Mouse (Mus musculus): ENCODE measurements at regions not wholly inside any gene's neighbourhood (a gene's known extent, or its start where the extent isn't known, plus 50 kb on each side); places are given as distances from the start of the nearest gene placed in this dataset.

DNA sequence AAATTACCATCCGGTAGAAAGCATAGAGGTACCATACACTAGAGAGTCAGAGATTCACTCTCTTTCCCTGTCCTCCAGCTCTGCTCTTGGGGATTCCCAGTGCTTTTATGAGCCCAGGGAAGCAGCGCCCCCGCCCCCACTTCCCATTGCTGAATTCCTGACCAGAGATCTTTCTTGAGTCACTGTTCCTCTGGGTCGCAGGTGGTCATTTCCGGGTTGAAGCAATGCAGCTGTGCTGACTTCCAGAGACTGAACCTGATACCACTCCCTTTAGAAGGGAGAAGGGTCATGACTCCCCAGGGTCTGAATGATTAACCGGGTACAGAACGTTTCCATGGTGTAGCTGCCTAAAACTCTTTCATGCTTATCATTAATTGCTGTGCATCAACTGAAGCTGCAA lies 128.9 kb downstream of the Cd83 start:
- DNase-seq (ENCODE audit: low spot score) = no peak

DNA sequence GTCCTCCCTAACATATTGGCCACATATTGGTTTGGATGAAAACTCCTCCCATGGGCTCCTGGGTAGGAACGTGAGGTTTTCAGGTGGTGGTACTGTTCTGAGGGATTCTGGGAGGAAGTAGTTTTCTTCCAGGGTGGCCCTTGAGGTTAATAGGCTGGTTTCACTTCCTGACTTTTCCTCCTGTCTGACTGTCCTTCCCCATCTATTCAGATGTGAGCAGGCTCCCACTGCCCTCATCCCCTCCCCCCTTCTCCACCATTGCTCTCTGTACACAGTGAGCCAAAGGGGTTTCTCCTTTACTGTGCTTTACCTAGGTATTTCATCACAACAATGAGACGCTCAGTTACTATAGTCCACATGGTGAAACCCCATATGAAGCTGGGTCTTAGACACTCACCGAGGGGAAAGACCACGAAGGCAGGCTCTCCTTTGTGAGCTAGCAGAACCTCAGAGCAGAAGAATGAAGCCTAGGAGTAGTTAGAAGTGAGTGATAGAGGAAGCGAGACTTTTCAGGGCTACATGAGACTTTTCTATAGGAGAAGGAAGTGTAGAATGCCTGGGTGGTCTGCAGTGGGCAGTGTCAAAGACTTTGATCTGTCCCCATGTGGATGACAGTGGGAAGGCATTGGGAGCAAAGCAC lies 135.3 kb downstream of the Cd83 start:
- DNase-seq (ENCODE audit: low spot score) = no peak

DNA sequence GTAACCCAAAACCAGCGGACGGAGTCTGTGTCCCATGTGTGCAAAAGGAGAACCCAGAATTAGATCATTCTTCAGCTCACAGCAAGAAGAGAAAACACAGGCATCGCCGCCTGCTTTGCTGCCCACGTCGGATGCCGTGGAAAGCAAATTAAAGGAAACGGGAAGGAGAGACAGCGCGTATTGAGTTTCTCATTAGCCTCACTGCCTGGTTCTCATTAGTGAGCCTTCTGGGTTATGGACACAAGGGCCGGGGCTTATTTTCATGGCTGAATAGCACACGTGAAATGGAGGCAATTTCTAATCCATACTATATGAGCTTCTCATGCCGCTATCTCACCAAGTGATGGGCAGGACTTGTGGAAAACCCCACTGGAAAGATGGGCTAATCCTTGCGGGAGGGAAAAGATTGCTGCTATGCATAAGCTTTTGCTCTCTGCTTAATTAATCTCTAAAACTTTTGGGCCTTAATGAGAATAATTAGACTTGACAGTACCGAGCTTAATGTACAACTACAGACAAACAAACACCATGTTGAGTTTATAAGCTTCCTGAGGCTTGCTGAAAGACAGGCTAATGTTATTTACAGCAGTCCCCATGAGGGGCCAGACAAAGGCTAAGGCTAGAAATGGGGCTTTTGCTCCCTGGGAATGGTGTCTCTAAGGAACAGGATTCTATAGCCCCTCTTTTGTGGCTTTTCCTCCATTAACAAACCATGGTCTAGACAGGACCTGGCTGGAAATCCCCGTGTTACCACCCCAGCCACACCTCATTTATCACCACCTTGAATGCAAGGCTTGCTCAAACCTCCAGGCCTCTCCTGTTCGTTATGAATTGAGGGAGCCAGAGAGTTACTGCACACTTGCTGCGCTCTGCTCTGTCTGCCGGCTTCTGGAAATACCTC lies 145.8 kb downstream of the Cd83 start:
- DNase-seq (ENCODE audit: low spot score) = no peak

DNA sequence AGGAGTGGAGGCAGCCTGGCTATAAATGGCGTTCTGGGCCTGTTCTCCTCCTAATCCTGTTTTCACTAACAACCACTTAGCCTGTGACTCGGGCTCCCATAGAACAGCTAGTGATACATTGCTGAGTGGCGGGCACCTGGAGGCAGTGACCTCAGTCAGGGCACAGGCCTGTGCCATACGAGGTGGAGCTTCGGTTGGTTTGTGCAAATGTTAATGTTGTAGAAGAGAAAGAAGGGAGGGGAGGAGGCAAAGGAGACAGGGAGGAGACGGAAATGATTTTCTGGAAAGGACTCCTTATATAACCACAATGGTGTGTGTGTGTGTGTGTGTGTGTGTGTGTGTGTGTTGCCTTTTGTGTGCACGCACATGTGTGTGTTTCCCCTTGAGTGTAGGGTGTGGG lies 148.4 kb downstream of the Cd83 start:
- DNase-seq (ENCODE audit: low spot score) = no peak

DNA sequence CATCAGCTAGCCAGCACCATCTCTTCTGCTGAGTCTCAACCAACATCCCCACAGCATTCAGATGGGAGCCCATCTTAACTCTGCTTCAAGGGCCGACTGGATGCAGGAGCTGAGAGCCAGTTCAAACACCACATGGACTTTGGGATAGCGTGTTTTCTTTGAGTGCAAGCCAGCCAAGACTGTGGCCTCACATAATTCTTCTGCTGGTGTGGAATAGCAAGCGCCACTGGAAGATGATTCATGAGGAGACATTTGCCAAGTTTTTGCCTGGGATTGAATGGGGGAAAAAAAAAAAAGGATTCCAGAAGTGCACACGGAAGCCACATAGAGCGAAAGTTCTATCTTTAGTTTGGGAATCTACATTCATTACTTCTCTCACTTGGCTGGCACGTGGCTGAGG lies 150.7 kb downstream of the Cd83 start:
- DNase-seq (ENCODE audit: low spot score) = no peak

DNA sequence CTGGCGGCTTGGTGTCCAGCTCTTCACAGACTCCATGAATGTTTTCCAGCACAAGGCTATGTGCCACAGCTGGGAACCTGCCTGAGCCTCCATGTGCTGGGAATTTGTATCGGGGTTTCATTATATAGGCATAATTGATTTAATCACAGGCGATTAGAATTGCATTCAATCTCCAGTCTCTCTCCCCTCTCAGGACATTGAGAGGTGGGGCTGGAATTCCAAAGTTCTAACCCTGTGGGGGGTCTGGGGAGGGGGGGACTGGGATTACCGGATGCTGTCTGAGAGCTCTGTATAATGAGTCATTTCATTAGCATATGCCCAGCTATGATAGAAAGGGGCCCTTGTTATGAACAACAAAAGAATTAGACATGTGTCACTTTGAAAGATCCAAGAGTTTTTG lies 151.9 kb downstream of the Cd83 start:
- no peak for DNase-seq (ENCODE audit: low spot score)

DNA sequence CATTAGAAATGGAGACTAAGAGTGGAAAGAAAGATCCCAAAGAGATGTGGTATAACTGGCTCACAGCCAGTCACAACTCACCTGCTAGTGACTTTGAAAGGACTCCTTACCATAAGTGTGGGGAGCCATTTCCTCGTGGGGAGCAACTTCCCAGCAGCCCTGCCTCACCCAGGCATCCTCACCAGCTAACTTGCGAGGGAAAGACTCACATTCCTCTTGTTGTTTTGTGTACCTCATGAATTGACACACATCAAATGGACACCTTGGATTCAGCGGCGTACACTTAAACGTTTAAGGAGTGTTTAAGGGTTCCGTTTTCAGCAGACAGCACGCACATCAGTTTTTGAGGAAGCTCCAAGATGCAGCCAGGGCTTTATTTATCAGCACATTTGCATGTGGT lies 154.0 kb downstream of the Cd83 start:
- no peak for DNase-seq (ENCODE audit: low spot score)

DNA sequence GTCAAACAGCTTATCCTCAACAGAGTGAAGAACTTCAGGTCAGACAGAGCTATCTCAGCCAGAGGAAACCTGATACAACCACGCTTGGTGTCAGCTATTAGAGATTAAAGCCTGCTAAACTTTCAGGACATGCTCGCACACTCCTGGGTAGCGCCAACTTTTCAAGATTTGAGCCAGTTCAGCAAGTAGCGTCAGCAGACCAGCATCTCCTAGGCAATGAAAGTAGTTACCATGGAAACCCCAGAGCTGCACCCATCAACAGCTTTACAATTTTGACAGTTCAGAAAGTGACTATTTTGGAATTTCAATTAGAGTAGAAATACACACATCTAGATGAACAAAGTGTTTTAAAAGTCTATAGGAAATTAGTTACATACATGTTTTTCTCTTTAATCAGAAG lies 154.8 kb downstream of the Cd83 start:
- no peak for DNase-seq (ENCODE audit: low spot score)

DNA sequence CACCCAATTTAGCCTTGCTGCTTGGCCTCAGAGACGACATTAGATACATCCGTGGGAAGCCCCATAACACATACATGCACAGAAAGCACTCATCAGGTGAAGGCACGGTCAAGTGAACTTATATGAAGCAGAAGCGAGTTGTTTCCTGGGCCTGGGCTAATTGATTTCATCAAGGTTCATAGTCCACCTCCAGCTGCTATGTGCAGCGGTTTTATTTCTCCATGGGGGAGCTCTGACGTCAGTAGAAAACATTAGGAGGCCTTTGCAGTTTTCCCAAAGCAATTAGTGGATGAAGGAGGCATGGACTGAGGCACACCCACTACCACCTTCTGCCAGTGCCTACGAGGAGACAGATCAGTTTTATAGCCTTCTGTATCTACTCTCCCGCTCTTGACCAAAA lies 157.2 kb downstream of the Cd83 start:
- DNase-seq (ENCODE audit: low spot score) = no peak

DNA sequence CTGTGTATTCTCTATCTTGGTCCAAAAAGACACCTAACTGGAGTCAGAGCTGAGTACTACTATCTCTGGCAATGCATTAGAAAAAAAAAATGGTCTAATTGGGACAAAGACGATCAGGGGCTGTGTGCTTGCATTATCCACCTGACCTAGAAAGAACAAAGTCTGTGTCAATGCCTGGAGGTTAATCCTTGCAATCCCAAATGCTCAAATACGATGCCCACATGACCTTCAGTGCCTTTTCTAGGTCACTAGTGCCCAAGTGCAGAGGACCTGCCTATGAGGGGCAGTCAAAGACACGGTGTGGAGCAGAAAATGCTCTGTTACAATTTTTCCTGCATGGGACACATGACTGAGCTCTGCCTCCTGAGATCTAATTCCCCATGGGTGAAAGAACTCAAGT lies 164.0 kb downstream of the Cd83 start:
- no peak for DNase-seq (ENCODE audit: low spot score)

DNA sequence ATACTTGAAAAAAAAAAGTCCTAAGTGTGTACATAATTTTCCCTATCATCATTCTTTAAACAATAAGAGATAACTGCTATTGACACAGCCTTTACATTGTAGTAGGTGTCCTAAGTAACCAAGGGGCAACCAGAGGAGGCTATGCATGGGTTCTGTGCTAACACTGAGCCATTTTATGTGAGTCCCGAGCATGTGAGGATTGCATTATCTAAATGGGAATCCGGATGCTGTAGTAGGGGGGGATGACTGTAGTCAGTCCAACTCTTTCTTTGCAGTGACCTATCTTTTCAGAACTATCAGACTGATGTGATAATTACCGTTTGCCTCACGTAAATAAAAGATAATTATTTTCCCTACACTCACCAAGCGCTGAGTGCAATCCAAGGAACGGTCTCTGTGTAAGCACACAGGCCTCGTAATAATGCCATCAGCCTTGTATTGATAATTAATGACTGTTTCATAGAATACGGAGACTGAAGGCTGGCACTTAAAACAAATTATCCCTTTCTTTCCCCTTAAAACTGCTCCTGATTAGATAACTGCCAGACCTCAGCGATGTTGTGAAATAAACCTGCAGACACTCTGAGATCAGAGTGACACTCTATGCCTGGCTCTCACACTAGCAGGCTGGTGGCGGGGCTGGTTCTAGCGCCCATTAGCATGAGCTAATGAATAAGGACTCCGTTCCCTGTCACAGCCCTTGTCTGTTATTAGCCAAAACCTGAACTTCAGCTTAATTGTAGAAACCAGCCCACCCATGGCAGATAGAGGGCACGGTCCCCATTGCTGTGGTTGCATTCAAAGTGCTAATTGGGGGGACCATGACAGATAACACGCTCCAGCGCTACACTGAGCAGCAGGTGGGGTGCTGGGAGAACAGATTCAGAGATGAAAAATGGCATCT lies 165.4 kb downstream of the Cd83 start:
- no peak for DNase-seq (ENCODE audit: low spot score)

DNA sequence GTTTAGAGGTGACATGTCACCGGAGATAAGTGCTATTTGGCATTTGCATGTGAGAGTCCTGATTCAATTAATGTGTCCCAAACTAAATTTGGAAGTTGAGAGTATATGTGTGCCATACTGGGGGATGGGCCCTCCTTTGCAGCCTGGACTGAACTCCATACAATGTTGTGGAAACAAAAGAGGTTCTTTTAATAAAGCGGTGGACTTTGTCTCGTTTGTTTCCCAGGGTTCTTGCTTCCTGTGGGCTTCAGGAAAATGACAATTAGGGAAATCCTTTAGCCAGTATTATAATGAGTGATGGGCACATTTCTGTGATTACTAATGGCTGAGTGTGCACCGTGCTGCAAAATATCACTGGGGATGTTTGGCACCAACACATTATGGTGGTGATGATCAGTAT lies 167.9 kb downstream of the Cd83 start:
- no peak for DNase-seq (ENCODE audit: low spot score)

DNA sequence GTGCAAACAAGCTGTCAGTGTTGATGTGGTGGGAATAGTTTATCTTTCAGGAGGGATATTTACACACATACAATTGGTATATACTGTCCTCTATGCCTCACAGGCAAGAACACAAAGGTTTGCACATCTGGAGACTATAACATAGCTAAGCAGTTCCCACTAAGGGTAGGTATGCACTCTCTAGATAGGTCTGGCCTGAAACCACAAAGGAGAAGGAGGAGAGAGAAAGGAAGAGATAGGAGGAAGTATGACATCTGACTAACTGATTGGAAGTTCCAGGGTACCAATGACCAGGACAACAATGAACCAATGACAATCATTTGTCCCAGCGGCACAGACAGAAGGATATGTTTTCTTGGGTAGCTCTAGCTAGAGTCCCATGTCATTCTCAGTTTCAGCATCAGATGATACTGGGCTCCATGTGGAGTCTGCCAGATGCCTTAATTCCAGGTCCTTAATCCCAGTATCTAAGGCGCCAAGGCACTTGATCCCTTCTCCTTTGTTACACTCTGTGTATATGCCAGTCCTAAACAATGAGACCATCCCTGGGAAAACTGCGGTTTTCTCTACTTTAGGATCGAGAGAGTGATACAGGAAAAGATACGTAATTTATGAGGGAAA lies 168.5 kb downstream of the Cd83 start:
- no peak for DNase-seq (ENCODE audit: low spot score)

DNA sequence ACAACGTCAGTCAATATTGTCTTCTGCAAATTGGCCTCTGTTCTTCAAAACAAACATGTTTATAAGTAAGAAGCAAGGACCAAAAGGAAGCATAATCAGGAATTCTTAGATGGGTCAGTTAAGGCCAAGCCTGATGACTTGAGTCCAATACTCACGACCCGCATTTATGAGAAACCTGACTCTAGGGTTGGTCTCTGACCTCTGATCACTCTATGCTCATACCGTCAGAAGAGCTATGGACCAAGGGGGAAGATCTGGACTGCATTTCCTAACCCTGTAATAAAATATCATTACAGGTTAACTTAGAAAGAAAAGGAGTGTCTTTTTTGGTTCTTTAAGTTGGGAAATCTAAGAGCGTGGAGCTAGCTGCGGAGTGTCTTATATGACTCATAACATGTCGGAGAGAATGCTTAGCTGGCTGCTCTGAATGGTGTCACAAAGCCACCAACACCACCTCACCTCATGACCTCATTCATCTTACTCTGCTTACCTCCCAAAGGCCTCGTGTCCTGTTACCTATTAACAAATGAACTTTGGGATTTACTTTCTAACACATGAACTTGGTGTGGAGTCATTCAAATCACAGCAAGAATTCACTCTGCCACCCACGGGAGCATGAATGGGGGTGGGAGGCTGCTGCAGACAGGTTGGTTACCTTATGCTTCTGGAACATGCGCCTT lies 170.3 kb downstream of the Cd83 start:
- no peak for DNase-seq (ENCODE audit: low spot score)

DNA sequence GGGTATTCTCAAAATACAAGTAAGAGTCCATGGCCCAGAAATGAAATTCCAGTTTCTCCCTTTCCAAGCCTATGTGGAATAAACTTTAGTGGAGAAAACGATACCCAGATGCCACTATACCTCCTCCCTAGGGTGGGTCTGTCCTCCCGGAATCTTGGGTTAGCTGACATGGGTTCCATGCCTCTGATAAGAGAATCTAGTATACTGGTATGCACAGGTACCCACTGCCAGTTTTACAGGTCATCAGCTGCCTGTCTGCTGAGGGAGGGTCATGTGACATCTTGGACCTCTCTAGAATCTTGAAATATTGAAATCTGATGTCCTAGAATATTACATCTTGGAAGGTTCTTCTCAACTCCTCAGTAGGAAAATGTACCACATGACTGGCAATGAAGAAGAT lies 172.5 kb downstream of the Cd83 start:
- no peak for DNase-seq (ENCODE audit: low spot score)

DNA sequence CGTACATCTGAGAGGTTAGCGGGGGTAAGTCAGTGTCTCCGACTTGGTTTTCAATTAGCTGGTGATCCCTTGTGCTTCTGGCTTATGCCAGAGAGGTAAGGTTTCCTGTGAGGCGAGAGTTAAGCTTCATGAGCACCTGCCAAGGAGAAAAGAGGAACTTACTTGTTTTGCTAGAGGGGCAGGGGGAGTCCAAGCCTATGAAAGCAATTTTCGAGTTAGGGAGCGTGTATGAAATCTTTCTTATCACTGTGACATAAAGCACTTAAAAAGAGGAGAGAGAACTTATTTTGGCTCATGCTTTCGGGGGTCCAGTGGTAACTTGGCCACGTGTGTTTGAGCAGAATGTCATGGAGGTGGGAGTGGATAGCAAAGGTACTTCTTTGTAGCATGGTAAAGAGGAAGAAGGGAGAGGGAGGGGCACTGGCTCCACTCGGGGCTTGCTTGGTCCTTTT lies 174.6 kb downstream of the Cd83 start:
- DNase-seq (ENCODE audit: low spot score) = no peak

DNA sequence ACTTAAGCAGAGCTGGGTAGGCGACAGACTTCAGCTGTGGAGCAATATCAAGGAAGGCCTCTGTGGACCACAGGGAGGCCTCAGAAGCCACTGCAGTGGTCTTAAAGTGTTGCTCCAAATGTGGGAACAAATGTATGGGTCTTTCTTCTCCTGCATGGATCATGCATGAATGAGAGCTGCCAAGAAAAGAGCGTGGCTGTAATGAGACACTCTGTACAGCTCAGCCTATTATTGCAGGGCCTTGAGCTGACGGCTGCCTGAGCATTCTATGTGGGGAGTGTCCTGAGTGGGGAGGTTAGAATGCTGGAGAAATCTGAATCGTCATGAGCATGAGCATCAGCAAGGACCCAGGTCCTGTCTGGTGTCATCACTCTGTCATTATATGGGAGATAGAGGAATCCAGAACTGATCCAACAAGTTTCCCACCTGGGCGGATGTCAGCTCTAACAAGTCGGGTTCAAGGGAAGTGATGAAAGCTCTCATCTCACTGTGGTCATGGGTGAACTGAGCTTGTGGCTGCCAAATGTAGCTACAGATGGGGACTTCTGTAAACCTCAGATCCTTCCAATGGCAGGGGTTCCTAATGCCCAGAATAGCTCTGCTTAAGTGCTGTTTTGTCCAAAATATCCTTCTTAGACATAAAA lies 176.6 kb downstream of the Cd83 start:
- DNase-seq (ENCODE audit: low spot score) = no peak

DNA sequence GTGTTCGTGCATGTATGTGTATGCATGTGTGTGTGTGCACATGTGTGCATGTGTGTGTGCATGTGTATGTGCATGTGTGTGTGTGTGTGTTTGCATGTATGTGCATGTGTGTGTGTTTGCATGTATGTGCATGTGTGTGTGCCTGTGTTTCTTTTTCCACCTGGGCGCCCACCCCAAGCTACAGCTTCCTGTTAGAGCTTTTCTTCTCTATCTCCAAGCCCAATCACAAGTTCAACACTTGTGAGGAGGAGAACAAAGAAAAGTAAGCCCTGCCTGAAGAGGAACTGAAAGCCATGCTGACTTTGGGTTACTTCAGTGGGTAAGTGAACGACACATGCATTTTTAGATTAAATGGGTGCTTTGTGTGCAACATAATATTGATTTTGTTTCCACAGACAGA lies 177.4 kb downstream of the Cd83 start:
- DNase-seq (ENCODE audit: low spot score) = no peak

DNA sequence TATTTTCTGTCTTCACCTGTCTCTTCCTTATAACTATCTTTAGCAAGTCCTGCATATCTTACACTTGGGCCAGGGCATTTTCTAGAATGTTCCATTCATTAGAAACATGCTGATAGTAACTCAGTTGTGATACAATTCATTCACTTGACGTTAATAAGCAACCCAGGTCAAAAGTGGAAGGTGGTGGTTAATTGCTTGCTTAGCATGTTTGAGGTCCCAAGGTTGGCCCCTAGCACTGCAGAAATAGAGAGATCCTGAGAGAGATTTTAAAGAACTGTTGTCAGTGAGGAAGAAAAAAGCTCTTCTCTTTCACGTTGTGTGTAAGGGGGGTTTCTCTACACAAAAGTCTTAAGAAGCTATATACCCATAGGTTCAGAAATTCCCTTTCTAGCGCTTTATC lies 178.7 kb downstream of the Cd83 start:
- no peak for DNase-seq (ENCODE audit: low spot score)

DNA sequence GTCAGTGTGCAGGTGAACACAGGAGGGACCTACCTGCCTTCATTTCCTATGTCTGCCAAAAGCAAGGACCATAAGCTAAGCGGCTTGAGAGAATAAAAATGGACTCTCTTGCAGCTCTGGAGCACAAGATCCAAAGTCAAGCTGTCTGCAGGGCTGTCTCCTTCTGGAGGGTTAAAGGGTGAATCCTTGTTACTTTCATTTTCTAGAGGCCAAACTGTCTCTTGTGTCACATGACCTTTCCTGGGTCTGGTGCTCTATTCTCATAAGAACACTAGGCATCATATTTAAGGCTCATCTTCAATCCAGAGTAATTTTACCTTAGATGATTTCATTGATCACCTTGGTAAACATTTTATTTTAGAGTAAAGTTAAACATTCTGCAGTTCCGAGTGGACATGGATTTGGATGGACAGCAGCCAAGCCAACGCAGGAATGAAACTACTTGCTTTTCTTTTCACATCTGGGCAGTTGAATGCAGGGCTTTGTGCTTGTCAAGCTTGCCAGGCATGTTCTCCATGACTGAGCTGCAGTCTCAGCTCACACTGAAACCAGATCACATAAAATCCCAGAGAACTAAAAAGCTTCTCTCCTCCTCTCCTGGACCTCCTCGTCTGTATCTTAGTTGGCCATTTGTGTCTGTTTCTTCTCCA lies 180.8 kb downstream of the Cd83 start:
- no peak for DNase-seq (ENCODE audit: low spot score)

DNA sequence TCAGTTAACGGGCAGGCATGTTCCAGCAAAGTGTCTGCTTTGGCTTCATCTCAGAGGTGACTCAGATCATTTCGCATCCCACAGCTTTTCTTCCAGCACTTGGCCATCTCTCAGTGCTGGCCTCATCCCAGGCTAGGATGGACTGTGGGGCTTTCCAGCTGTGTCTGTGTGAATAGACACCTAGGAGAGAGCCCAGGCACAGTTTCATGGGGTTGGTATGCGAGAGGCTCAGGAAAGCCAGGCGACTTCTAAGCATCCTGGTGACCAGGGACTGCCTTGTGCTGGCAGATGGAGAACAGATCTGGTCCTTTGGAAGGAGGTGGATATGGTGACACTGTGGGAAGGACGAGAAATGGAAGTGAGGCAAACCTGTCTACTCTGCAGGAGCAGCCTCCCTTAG lies 182.9 kb downstream of the Cd83 start:
- peak; percentile 21 for DNase-seq (ENCODE audit: low spot score)

All from urinary bladder, postnatal 25 days (tissue).